Mouse (Mus musculus): ENCODE data around the gene Cux2.

DNA sequence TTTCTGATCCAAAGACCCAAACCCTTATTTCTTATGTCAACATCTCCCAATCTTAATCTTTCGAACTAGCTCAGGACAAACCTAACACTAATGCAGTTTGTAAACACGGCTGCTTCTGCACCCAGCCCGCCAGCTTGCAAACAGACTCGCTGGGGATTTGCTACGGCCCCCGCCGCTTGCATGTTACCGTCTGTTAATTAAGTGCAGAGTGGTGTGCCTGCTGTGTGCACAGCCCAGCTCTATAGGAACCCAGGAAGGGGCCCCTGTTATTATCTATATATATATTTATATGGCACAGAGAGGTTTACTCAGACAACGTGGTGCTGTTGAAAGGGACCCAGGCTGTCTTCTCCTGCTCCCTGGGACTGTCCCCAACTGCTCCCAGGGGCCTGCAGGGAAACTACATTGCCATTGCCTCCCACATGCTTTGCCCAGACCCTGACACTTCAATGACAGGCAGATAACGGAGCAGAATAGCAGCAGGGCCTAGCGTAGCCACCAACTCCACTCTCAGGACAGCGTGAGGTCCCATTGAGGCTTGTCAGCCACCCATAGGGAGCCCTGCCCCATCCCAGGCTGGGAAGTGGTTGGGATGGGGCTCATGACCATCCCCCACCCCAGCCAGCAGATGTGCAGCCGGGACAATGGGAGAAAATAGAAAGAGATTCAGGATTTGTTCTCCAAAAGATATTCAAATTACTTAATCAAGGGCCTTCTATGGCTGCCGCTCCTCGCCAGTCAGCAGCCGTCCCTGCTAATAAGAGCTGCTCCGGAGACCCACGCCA is 111.6 kb downstream of the Cux2 start:
- TF ChIP-seq CTCF (IDR thresholded peaks at IDR 0.05; ENCODE audit: borderline replicate concordance, insufficient read depth, low read depth, low read length) (no peak), POLR2A (IDR thresholded peaks at IDR 0.05; ENCODE audit: borderline replicate concordance, insufficient read depth, low read length) (no peak)

Data from cerebellum, adult 2 months (tissue).